Mouse (Mus musculus) stomach, postnatal 0 days (tissue): ENCODE data around the gene Gm9732.
"Not testable (repeated sequence)": the region's sequence is repeated elsewhere in the genome, so short reads cannot be mapped to it uniquely, and the experiment has no call there.

ENCODE experiments used
- CTCF ChIP-seq: IDR thresholded peaks from 2 replicates; pipeline ENCODE4 v1.5.1; 2016; ENCODE audit warnings: antibody characterized with exemption, low read depth, mild to moderate bottlenecking, moderate library complexity
- EP300 ChIP-seq: optimal IDR thresholded peaks from 2 replicates; pipeline ENCODE3; 2016; ENCODE audit warnings: antibody characterized with exemption

DNA sequence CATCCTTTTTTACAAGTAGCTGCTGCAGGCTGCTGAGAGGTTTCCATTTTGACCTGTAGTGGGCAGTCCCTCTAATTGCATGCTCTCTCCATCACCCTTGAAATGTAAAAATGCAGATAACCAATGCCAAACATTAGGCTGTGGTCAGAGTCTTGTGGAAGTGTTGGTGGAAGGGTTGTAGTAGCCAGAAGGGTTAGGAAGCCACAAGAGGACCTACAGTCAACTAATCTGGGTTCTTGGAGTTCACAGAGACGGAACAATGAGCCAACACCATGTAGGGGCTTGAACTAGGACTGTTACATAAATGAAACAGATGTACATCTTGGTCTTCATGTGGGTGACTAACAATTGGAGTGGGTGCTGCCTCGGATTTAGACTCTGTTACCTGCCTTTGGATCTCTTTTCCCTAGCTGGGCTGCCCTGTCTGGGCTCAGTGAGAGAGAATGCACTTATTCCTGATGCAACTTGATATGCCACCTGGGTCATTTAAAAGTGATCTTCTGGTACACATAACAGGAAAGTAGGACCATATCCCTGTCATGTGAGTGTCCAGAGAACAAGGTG lies 6.2 kb upstream of the Gm9732 start:
- not testable (repeated sequence) for TF ChIP-seq CTCF, EP300
